Mouse (Mus musculus): ENCODE data around the gene Khnyn. TPM values are rescaled to one million over a fixed set of nuclear protein-coding genes. Genes with fewer than 3 reads are reported as not detected.

Khnyn gene
- total RNA-seq (2021): 10 to 100 TPM; 10.6 to 11.7 TPM

GRCm38 (mm10) chr14:55884713-55885113 is at the start of gene Khnyn:
Gene Khnyn, plus strand, starts transcription at chr14:55884947.
- DNase-seq: peak; percentile 77 to 83

GRCm38 (mm10) chr14:55838312-55838711 is 46.4 kb upstream of the Khnyn start:
- DNase-seq: no peak

GRCm38 (mm10) chr14:55838740-55839139 is 46.0 kb upstream of the Khnyn start:
- no peak for DNase-seq

- DNase-seq: no peak
Observed at GRCm38 (mm10) chr14:55840853-55841366, 43.8 kb upstream of the Khnyn start.

- DNase-seq: no peak
Observed at GRCm38 (mm10) chr14:55842794-55843193, 42.0 kb upstream of the Khnyn start.

- DNase-seq: no peak
Observed at GRCm38 (mm10) chr14:55845506-55846294, 39.0 kb upstream of the Khnyn start.

- no peak for DNase-seq
Observed at GRCm38 (mm10) chr14:55850885-55851284, 33.9 kb upstream of the Khnyn start.

- DNase-seq: no peak
Observed at GRCm38 (mm10) chr14:55852646-55853551, 31.8 kb upstream of the Khnyn start.

- peak in 1 of 2 experiments; percentile 32 for DNase-seq
Observed at GRCm38 (mm10) chr14:55853621-55854285, 31.0 kb upstream of the Khnyn start, which contains the start of gene Nynrin. Gene Nynrin, plus strand, starts transcription at chr14:55854010.

- no peak for DNase-seq
Observed at GRCm38 (mm10) chr14:55854406-55855100, 30.2 kb upstream of the Khnyn start.

GRCm38 (mm10) chr14:55855101-55855561 is 29.6 kb upstream of the Khnyn start:
- no peak for DNase-seq

GRCm38 (mm10) chr14:55857588-55857987 is 27.2 kb upstream of the Khnyn start:
- no peak for DNase-seq

- DNase-seq: no peak
Observed at GRCm38 (mm10) chr14:55862186-55862585, 22.6 kb upstream of the Khnyn start.

- DNase-seq: no peak
Observed at GRCm38 (mm10) chr14:55862970-55863369, 21.8 kb upstream of the Khnyn start.

- peak in 1 of 2 experiments; percentile 54 for DNase-seq
Observed at GRCm38 (mm10) chr14:55863773-55864172, 21.0 kb upstream of the Khnyn start.

- peak in 1 of 2 experiments; percentile 49 for DNase-seq
Observed at GRCm38 (mm10) chr14:55866962-55867361, 17.8 kb upstream of the Khnyn start.

- DNase-seq: no peak
Observed at GRCm38 (mm10) chr14:55868230-55869026, 16.3 kb upstream of the Khnyn start.

- no peak for DNase-seq
Observed at GRCm38 (mm10) chr14:55869538-55869937, 15.2 kb upstream of the Khnyn start.

- no peak for DNase-seq
Observed at GRCm38 (mm10) chr14:55872039-55872438, 12.7 kb upstream of the Khnyn start.

GRCm38 (mm10) chr14:55872551-55872950 is 12.2 kb upstream of the Khnyn start:
- DNase-seq: no peak

GRCm38 (mm10) chr14:55873242-55873713 is 11.5 kb upstream of the Khnyn start:
- no peak for DNase-seq
